Mouse (Mus musculus) C2C12 (cell line): ENCODE measurements at regions not wholly inside any gene's neighbourhood (a gene's known extent, or its start where the extent isn't known, plus 50 kb on each side); places are given as distances from the start of the nearest gene placed in this dataset.

Source experiments
- CEBPB ChIP-seq: IDR thresholded peaks from one replicate; pipeline ENCODE4 v1.6.1; 2011; ENCODE audit warnings: low read depth, mild to moderate bottlenecking, control low read depth, moderate library complexity
- CTCF ChIP-seq: IDR thresholded peaks from one replicate; pipeline ENCODE4 v1.5.1; 2011; ENCODE audit not compliant: control insufficient read depth, insufficient read depth, insufficient read length
- FOSL1 ChIP-seq: IDR thresholded peaks from one replicate; pipeline ENCODE4 v1.8.0; 2011; ENCODE audit warnings: mild to moderate bottlenecking, low read length; ENCODE audit not compliant: poor library complexity, insufficient read depth, severe bottlenecking
- MAX ChIP-seq: IDR thresholded peaks from one replicate; pipeline ENCODE4 v1.6.1; 2011; ENCODE audit warnings: mild to moderate bottlenecking, control low read depth
- MYOG ChIP-seq: IDR thresholded peaks from one replicate; pipeline ENCODE4 v1.6.1; 2011; ENCODE audit not compliant: control insufficient read depth, insufficient read length; ENCODE audit errors: extremely low read depth
- USF1 ChIP-seq: IDR thresholded peaks from one replicate; pipeline ENCODE4 v1.6.1; 2011; ENCODE audit warnings: low read depth, mild to moderate bottlenecking, control low read depth, moderate library complexity

- no peak for TF ChIP-seq MYOG
- TF ChIP-seq CTCF: no peak
- TF ChIP-seq FOSL1: no peak
- TF ChIP-seq CEBPB: no peak
- TF ChIP-seq USF1: no peak
- TF ChIP-seq MAX: no peak
Observed at GRCm38 (mm10) chr3:8163030-8163429, 1446.9 kb downstream of the Zfp704 start.
